Mouse (Mus musculus): ENCODE data around the gene Tmem104. TPM values are rescaled to one million over a fixed set of nuclear protein-coding genes. Genes with fewer than 3 reads are reported as not detected.
A peak's percentile ranks its signal among the peaks of the same experiment; 100 is the strongest.

Tmem104 gene
- total RNA-seq (2021) = 10 to 100 TPM; 10.0 to 10.5 TPM

- DNase-seq (ENCODE audit: low spot score) = peak; percentile 99
- intact Hi-C loops (cut with DNase I) = no loop called here
Measured at GRCm38 (mm10) chr11:115187224-115187639, at the start of gene Tmem104. TSS of gene Tmem104 (plus strand) at chr11:115187487.

GRCm38 (mm10) chr11:115138597-115139262 lies 48.6 kb upstream of the Tmem104 start:
- no peak for DNase-seq (ENCODE audit: low spot score)
- intact Hi-C loops (cut with DNase I) = no loop called here

GRCm38 (mm10) chr11:115141970-115142369 lies 45.3 kb upstream of the Tmem104 start:
- no peak for DNase-seq (ENCODE audit: low spot score)
- intact Hi-C loops (cut with DNase I) = no loop called here

GRCm38 (mm10) chr11:115147813-115148212 lies 39.5 kb upstream of the Tmem104 start:
- intact Hi-C loops (cut with DNase I) = no loop called here

GRCm38 (mm10) chr11:115150741-115151254 lies 36.5 kb upstream of the Tmem104 start:
- no peak for DNase-seq (ENCODE audit: low spot score)
- intact Hi-C loops (cut with DNase I) = no loop called here

More at GRCm38 (mm10) chr11:115147813-115148212, 39.5 kb upstream of the Tmem104 start:
- no peak for DNase-seq (ENCODE audit: low spot score)

- no peak for DNase-seq (ENCODE audit: low spot score)
- intact Hi-C loops (cut with DNase I) = no loop called here
Measured at GRCm38 (mm10) chr11:115151755-115152429, 35.4 kb upstream of the Tmem104 start.

GRCm38 (mm10) chr11:115153088-115153487 lies 34.2 kb upstream of the Tmem104 start:
- no peak for DNase-seq (ENCODE audit: low spot score)
- intact Hi-C loops (cut with DNase I) = loop anchor here (1.0 kb wide), 1 partner anchor 71 kb away; no protein-coding TSS in a partner anchor

- intact Hi-C loops (cut with DNase I) = loop anchor here (1.0 kb wide), 1 partner anchor 71 kb away; no protein-coding TSS in a partner anchor
- peak; percentile 41 for DNase-seq (ENCODE audit: low spot score)
Measured at GRCm38 (mm10) chr11:115153699-115154292, 33.5 kb upstream of the Tmem104 start.

GRCm38 (mm10) chr11:115155053-115155634 lies 32.1 kb upstream of the Tmem104 start:
- DNase-seq (ENCODE audit: low spot score) = no peak
- intact Hi-C loops (cut with DNase I) = no loop called here

- DNase-seq (ENCODE audit: low spot score) = no peak
- intact Hi-C loops (cut with DNase I) = no loop called here
Measured at GRCm38 (mm10) chr11:115157933-115158719, 29.2 kb upstream of the Tmem104 start.

GRCm38 (mm10) chr11:115160016-115160797 lies 27.1 kb upstream of the Tmem104 start:
- intact Hi-C loops (cut with DNase I) = loop anchor here (2.0 kb wide), 1 partner anchor 111 kb away; no protein-coding TSS in a partner anchor
- peak; percentile 45 for DNase-seq (ENCODE audit: low spot score)

- intact Hi-C loops (cut with DNase I) = loop anchor here (1.0 to 2.0 kb wide), 2 partner anchors 22 to 110 kb away; no protein-coding TSS in a partner anchor
- no peak for DNase-seq (ENCODE audit: low spot score)
Measured at GRCm38 (mm10) chr11:115160883-115161577, 26.3 kb upstream of the Tmem104 start.

GRCm38 (mm10) chr11:115161578-115162204 lies 25.6 kb upstream of the Tmem104 start:
- no peak for DNase-seq (ENCODE audit: low spot score)
- intact Hi-C loops (cut with DNase I) = loop anchor here (1.0 to 2.0 kb wide), 2 partner anchors 22 to 109 kb away; no protein-coding TSS in a partner anchor

- intact Hi-C loops (cut with DNase I) = no loop called here
- no peak for DNase-seq (ENCODE audit: low spot score)
Measured at GRCm38 (mm10) chr11:115162205-115162601, 25.1 kb upstream of the Tmem104 start.

GRCm38 (mm10) chr11:115162832-115163480 lies 24.3 kb upstream of the Tmem104 start, which contains the start of gene Slc9a3r1:
TSS of gene Slc9a3r1 (plus strand) at chr11:115163341.
- DNase-seq (ENCODE audit: low spot score) = peak; percentile 98
- intact Hi-C loops (cut with DNase I) = no loop called here

GRCm38 (mm10) chr11:115163568-115164150 lies 23.6 kb upstream of the Tmem104 start:
- intact Hi-C loops (cut with DNase I) = no loop called here
- DNase-seq (ENCODE audit: low spot score) = no peak

Data from heart, postnatal 25 days (tissue).